Mouse (Mus musculus) thymus, adult 18-20 months (tissue): Measurements from ENCODE around the gene Phkb.

Experiments used
- DNase-seq, 2 experiments: peaks; one replicate each; pipeline ENCODE4 v3.0.0; 2022; ENCODE audit warnings: mixed read lengths in 2 of 2

Gene Phkb

GRCm38 (mm10) chr8:85958391-85958790 is 117.6 kb downstream of the Phkb start:
- no peak for DNase-seq

- no peak for DNase-seq
Observed at GRCm38 (mm10) chr8:85959880-85960279, 119.1 kb downstream of the Phkb start.

GRCm38 (mm10) chr8:85977588-85978077 is 136.9 kb downstream of the Phkb start:
- DNase-seq = no peak

- DNase-seq = no peak
Observed at GRCm38 (mm10) chr8:85992911-85993310, 152.2 kb downstream of the Phkb start.

DNA sequence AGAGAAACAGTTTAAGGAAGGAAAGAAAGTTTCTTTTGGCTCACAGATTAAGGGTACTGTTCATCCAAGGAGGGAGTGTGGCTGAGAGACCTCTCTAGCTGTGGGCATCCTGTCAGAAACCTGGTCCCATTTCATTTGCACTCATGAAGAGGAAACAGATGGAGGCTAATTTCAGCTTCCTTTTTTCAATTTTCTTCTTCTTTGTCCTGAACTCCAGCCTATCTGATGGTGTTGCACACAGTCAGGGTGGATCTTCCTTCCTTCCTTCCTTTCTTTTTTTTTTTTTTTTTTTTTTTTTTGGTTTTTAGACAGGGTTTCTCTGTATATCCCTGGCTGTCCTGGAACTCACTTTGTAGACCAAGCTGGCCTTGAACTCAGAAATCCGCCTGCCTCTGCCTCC is 152.9 kb downstream of the Phkb start:
- no peak for DNase-seq

DNA sequence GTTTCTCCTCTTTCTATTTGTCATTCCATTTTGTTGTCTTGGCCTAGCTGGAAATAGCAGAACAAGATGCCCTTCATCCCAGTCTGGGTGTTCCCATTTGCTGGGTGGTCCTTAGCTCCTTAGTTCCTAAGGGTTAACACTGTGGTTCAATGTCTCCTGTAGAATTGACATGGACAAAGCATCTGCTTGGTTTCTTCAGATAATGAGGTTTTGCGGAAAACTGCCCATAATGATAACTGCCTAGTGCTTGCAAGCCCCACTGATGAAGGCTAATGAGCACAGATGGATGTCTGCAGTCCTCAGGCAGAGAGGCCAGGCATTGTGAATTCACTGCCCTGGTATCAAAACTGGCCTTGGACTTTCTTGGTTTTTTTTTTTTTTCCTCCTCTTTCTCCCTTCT is 155.2 kb downstream of the Phkb start:
- DNase-seq = no peak

DNA sequence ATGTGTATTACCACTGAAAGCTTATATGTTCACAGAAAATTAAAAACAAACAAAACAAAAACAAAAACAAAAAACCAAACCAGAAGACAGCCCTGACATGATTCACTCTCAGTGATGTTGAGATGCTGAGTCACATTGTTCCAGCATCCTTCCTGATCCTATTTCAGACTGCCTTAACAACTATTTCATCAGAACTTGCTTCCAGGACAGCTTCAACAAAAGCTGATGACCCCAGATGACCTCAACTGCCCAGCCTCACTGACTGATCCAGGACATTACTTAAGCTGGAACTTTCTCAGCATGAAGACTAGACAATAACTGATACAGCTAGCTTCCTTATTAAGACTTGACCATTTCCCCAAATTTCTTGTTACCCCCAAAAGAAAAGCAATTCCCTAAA is 165.7 kb downstream of the Phkb start:
- DNase-seq = no peak

GRCm38 (mm10) chr8:86016806-86017205 is 176.0 kb downstream of the Phkb start:
- no peak for DNase-seq

DNA sequence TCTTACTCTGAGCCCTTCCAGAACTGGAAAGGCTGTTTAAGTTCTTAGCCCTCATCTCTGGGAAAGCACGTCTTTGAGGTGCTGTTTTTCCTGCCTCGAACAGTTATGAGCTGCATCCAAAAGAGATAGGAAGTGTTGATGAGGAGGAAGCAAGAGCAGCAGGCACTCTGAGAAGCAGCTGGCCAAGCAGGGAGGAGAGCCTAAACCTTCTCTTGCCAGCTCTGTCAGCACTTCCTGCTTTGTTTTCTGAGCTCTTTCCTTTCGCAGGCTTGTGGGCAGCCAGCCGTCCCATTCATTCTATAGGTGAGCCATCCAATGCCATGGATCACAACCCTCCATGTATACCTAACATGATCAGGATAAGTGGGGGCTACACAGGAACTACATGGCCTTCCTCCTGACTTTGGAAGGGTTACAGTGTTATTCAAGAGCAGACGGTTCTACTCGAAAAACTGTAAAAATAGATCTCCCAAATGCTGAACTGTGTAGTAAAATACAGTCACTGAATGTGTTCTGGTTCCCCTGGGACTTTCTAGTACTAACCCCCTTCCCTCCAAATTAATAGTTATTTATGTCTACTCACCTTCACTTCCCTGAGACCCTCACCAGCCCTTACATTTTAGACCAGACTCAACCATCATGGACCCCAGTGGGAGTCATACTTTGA is 188.0 kb downstream of the Phkb start:
- DNase-seq = no peak

DNA sequence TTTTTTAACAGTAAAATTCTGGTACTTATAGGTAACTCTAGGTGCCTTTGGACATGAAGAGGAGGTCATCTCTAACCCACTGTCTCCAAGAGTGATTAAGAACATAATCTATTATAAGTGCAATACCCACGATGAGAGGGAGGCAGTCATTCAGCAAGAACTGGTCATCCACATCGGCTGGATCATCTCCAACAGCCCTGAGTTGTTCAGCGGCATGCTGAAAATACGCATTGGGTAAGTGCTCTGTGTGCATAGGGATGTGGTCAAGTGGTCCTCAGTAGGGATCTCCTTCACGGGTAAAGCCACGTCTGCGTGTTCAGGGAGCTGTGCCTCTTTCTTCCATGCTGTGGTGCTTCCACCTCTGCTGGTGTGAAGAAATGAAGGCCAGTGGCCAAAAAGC is 188.7 kb downstream of the Phkb start:
- DNase-seq = no peak

DNA sequence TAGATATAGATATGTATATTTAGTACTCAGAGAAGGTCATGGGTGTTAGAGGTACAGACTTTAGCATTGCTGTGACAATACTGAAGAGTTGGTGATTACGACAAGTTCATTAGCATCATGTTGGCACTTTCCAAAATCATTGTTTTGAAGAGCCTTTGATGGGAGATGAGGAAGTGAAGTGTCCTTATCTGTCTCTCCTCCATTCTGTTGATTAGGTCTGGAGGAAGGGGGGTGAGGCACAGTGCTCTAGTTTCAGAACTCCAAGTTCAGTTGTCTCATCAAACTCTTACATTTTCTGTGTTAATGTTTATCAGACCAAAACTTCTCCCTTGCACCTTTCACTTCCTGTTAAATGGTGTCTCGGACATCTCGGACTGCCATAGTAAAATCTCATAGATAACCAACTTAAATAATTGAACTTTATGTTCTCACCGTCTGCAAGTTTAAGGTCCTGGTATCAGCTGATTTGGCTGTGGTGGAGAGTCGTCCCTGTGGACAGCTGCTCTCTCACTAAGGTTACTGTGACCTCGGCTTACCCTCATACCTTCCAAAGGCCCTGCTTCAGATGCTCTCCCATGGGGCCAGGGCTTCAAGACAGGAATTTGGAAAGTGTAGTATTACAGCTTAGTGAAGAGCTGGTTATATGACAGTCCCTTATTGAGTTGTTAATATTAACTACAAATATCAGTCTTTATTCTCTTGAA is 194.1 kb downstream of the Phkb start:
- no peak for DNase-seq

DNA sequence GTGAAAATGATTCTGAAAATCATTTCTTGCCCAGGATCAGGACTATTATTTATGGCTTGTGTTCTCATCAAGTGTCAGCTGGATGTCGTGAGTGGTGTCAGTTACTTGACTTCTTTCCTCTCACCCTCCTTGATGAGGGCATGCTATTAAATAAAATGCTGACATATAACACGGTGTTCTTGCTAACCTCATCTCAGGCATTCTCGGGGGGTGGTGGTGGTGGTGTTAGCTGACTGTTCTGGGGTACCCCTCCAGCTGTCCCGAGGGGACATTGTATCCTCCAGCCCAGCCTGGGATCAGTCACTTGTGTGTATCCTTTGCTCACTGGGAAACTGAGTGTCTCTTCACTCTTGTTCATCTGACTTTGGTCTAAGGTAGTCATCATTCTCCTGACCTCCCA is 194.6 kb downstream of the Phkb start:
- DNase-seq = no peak

- DNase-seq = no peak
Observed at GRCm38 (mm10) chr8:86038462-86038861, 197.7 kb downstream of the Phkb start.

GRCm38 (mm10) chr8:86042049-86042448 is 201.3 kb downstream of the Phkb start:
- DNase-seq = no peak

DNA sequence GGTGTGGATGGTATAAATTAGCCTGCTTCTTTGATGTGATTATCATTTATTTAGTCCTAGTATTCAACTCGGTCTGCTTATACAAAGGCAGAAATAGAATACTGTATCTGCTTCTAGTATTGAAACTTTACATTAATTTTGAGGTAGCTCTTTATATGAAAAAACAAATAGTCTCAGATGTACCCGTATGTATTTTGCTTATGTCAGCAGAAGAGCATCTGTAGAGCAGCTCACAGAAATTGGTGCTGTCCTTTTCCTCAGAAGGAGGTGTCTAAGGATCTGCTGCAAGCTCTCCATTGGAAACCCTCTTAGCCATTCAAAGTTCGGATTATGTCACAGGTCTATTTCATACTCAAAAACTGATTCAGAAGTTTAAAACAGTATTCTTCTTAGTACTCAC is 210.1 kb downstream of the Phkb start:
- DNase-seq = no peak

DNA sequence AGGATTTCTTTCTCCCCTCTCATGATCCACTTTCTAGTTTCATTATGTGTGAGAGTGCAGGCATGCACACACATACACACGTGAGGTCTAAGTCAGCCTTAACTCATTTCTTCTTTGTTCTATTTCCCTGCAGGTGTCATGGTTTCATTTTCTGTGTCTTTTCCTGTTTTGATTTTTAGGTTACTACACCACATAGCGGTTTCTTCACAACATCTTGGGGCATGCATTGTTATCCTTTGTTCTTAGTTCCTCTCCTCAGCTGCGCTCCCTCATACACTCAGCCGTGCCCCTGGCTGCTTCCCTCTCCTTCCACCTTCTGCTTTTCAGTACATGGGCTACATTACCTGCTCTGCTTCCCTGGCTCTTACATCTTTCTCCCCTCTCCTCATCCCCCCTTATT is 211.2 kb downstream of the Phkb start:
- DNase-seq = peak; percentile 37 to 52

GRCm38 (mm10) chr8:86058618-86059017 is 217.9 kb downstream of the Phkb start:
- no peak for DNase-seq

DNA sequence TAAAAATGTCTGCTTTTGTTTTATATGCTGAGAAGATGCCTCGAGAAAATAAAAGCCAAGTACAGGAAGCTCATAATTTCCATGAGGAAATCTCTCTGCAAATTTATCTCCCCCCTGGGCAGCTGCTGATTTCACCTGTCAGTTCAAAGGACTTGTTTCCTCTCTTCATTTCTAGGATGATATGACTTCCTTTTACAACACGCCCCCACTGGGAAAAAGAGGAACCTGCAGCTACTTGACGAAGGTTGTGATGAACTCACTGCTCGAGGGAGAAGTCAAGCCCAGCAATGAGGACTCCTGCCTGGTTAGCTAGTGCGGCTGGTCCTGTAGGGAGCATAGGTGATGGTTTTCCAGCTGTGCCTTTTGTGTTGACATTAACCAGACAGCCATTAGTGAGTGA is 218.4 kb downstream of the Phkb start:
- DNase-seq = peak; percentile 15 to 40

DNA sequence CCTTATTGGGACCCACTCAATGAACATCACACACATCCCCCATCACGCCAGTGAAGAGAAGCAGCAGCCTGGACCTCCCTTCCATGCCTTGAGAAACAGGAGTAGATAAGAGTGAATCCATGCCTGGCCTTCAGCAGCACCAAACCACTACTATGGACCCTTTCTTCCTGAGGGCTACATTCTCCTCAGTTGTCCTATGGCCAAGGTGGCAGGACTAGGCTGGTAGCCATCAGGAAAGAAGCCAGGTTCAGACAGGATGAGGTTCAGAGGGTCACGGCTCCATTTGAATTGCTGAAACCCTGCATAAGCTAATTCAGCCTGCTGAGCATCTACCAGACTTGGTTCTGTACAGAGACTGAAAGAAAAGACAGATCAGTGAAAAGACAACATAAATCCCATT is 222.7 kb downstream of the Phkb start:
- DNase-seq = no peak

DNA sequence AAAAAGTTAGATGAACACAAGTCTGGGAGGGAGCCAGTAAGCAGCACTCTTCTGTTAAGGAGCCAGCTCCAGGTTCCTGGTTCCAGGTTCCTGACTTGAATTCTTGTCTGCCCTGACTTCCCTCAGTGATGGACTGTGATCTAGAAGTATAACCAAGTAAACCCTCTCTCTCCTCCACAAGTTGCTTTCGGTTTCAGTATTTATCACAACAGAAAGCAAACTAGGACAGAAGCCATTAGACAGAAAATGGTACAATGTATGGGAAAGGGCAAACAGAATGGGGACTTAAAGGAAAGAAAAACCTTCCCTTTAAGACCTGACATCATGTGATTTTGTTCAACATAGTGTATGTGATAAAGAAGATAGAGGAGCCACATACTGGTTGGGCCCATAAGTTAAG is 238.7 kb downstream of the Phkb start:
- DNase-seq = no peak

DNA sequence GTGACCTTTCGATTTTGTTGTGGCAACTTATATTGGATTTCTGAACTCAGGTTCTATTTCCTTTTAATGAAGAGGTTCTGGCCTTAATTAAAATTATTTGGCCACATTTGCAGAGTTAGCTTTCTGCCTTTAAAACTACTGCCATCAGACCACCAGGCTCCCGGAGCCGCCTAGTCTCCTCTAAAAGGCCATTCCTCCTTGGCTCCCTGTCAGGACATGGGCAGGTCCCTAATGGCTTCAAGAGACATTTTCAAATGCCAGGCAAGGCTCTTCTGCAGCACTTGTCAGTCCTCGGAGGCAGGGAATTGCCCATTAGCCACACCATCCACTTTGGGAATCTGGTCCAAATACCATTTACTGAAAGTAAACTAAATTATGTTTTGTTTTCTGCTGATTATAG is 242.6 kb downstream of the Phkb start:
- no peak for DNase-seq

DNA sequence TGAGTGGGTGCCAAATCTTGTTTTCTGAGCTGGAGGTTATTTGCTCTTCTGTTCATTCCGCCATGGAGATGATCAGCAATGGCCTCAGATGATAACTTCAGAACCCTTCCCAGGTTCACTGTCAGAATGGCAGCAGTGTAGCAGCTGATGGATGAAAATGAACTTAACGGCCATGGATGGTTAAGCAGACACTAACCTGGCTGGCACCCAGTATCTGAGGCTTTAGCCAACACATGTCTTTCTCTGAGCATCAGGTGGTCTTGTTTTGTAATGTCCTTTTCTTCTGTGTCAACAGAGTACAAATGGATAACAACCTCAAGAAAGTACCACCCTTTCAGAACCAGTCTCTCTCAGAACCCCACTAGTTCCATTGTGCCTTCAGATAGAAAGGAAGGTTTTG is 246.0 kb downstream of the Phkb start:
- DNase-seq = no peak

DNA sequence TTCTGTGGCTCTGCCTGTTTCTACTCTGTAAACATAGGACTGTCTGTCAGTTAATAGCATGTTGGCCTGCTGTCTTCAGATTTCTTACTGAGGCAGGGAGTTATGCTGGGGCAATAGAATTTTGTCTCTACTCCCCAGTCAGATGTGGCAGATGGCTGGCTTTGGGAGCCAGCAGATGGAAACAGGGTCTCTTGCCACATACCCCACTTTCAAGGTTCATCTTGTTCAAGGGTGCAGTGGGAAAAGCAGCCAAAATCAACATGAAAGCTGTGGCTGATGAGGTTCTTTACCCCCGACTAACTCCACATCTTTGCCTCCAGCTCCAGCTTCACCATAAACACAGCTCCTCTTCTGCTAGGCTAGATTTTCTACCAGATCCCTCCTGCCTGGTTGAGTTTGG is 246.7 kb downstream of the Phkb start:
- DNase-seq = no peak

GRCm38 (mm10) chr8:86090666-86091065 is 249.9 kb downstream of the Phkb start:
- no peak for DNase-seq
